Mouse (Mus musculus): Measurements from ENCODE around the gene Dclk2. TPM values are rescaled to one million over a fixed set of nuclear protein-coding genes. Genes with fewer than 3 reads are reported as not detected.

Dclk2 gene
- polyA plus RNA-seq, 1 experiment from 2014 or later = 32.5 TPM

DNA sequence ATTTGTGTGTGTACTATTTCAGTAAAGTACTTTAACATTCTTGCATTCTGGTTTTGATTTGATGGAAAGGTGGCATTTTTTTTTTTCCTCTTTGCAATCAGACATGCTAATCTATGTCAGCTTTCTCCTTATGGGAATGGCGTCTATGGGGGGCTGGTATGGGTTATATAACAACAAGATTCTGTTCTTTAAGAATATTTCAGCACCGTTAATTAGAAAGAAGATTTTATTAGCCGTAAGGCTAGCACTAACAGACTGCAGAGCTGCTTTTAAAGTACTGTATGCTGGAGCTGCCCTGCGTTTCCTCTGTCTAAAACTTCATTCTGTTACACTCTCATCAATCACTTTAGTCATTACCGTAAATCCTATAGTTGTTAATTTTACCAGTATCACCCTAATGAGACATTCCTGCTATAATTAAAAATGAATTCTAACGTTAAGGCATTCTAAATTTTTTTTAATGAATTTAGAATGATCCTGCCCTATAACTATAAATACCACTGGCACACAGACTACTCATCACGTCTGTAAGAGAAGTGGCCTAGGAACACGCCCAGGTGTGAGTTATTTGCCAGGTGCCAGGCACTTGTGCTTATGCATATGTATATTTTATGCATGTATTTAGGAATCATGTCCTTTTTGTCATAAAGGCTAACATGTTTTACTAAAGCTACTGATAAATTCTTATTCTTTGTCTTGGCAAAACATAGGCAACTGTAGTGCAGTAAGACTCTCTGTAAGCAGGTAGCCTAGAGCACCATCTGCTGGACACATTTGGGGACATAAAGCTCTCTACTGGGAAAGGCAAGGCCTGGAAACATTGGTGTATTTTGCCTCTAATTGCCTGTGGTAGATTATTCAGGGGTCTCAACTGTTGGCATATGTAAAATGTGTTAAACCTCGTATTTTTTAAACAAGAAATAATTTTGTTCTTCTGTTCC lies 159.3 kb downstream of the Dclk2 start:
- H3K9ac ChIP-seq (ENCODE audit: low read depth, low read length) = no peak overlapping the region
- no peaks in the 10 kb centered on the region for H3K36me3 ChIP-seq (ENCODE audit: control insufficient read depth, insufficient read depth, low read length)
- no peaks in the 10 kb centered on the region for H3K4me1 ChIP-seq (replicated peaks; ENCODE audit: control insufficient read depth, insufficient read depth, low read length)
- H3K4me2 ChIP-seq (replicated peaks; ENCODE audit: low read depth, low read length) = no peak overlapping the region
- H3K27me3 ChIP-seq (ENCODE audit: control insufficient read depth, insufficient read depth, low read length) = no peaks in the 10 kb centered on the region
- no peaks in the 10 kb centered on the region for H3K9me3 ChIP-seq (ENCODE audit: control insufficient read depth, low read length)
- ATAC-seq (ENCODE audit: low FRiP score) (peak; percentile 70), DNase-seq (ENCODE audit: low spot score) (peak; percentile 81)
- no peak overlapping the region for H3K27ac ChIP-seq (ENCODE audit: low read depth, low read length)
- H3K4me3 ChIP-seq (ENCODE audit: low read depth, low read length) = no peak overlapping the region
- 69% methylated on average over 9 of the region's 9 CpGs for WGBS

DNA sequence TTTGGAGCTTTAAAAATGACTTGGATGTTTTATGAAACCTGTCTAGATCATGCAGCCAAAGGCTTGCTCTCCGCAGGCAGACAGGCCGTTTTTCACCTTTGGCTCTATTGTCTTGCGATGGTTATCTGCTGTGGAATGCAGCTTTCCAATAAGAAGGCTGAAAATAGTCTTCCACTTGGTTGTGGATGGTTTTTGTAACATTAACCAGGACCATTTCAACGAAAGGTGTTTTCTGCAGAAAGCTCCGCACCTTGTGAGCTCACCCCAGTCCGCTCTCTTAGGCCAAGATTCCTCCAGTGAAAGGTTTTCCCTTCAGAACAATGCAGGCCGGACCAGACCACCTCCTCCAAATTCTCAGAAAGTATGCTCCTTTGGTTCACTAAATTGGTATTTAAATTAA lies 160.2 kb downstream of the Dclk2 start:
- DNase-seq (ENCODE audit: low spot score) (no peak), ATAC-seq (ENCODE audit: low FRiP score) (no peak)
- H3K27me3 ChIP-seq (ENCODE audit: control insufficient read depth, insufficient read depth, low read length) = no peaks in the 10 kb centered on the region
- 72% methylated on average over 7 of the region's 7 CpGs for WGBS
- H3K4me2 ChIP-seq (replicated peaks; ENCODE audit: low read depth, low read length) = no peak overlapping the region
- no peaks in the 10 kb centered on the region for H3K9me3 ChIP-seq (ENCODE audit: control insufficient read depth, low read length)
- H3K27ac ChIP-seq (ENCODE audit: low read depth, low read length) = no peak overlapping the region; the same call in 1 of the 2 replicates
- no peak overlapping the region for H3K4me3 ChIP-seq (ENCODE audit: low read depth, low read length)
- no peak overlapping the region for H3K9ac ChIP-seq (ENCODE audit: low read depth, low read length)
- no peaks in the 10 kb centered on the region for H3K4me1 ChIP-seq (replicated peaks; ENCODE audit: control insufficient read depth, insufficient read depth, low read length)
- no peaks in the 10 kb centered on the region for H3K36me3 ChIP-seq (ENCODE audit: control insufficient read depth, insufficient read depth, low read length)

DNA sequence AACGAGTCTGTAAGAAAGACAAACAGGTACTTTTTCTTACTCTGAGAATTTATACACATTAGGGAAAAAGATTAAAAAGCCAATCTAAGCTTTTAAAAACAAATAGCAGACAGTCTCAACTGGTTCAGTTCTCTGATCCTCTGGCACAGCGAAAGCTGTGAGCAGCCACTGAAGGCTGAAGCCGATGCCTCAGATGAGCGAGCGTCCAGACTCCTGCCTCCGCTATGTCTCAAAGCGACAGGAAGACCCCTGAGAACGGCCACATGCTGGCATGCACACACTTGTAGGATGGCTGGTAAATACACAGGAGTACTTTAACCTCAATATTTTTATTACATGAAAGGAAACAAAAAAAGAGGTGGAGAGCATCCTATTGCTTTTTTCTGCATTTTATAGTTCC lies 160.8 kb downstream of the Dclk2 start:
- ATAC-seq (ENCODE audit: low FRiP score) = no peak
- WGBS = 57% methylated on average over 8 of the region's 8 CpGs

DNA sequence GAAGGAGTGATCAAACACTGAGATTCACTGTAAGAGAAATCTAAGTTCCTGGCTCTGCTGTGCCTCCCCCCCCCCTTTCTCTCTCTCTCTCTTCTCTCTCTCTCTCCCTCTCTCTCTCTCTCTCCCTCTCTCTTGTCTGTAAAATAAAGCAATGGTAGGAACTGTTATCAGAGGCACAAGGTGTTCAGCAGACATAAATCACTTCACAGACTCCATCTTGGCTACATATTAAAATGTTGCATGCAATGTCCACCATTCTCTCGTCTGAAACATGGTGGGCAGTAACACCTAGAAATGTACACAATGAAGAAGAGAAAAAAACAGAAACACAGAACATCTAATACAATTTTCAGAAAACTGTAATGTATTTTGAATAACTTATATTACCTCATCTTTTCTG lies 161.3 kb downstream of the Dclk2 start:
- no peaks in the 10 kb centered on the region for H3K9me3 ChIP-seq (ENCODE audit: control insufficient read depth, low read length)
- no peaks in the 10 kb centered on the region for H3K36me3 ChIP-seq (ENCODE audit: control insufficient read depth, insufficient read depth, low read length)
- 62% methylated on average over 1 of the region's 1 CpGs for WGBS
- no peak overlapping the region for H3K4me3 ChIP-seq (ENCODE audit: low read depth, low read length)
- H3K27ac ChIP-seq (ENCODE audit: low read depth, low read length) = no peak overlapping the region
- H3K9ac ChIP-seq (ENCODE audit: low read depth, low read length) = no peak overlapping the region
- no peaks in the 10 kb centered on the region for H3K4me1 ChIP-seq (replicated peaks; ENCODE audit: control insufficient read depth, insufficient read depth, low read length)
- DNase-seq (ENCODE audit: low spot score) (no peak), ATAC-seq (ENCODE audit: low FRiP score) (no peak)
- no peak overlapping the region for H3K4me2 ChIP-seq (replicated peaks; ENCODE audit: low read depth, low read length)
- H3K27me3 ChIP-seq (ENCODE audit: control insufficient read depth, insufficient read depth, low read length) = no peaks in the 10 kb centered on the region

More for the DNA sequence above, 160.8 kb downstream of the Dclk2 start:
- Histone ChIP-seq H3K4me2 (replicated peaks; ENCODE audit: low read depth, low read length) (no peak overlapping the region), H3K27ac (ENCODE audit: low read depth, low read length) (0 out of 2 replicates have a peak overlapping the region, but pooled peaks have one; percentile 24), H3K9ac (ENCODE audit: low read depth, low read length) (no peak overlapping the region), H3K4me1 (replicated peaks; ENCODE audit: control insufficient read depth, insufficient read depth, low read length) (no peaks in the 10 kb centered on the region), H3K27me3 (ENCODE audit: control insufficient read depth, insufficient read depth, low read length) (no peaks in the 10 kb centered on the region), H3K4me3 (ENCODE audit: low read depth, low read length) (no peak overlapping the region), H3K36me3 (ENCODE audit: control insufficient read depth, insufficient read depth, low read length) (no peaks in the 10 kb centered on the region), H3K9me3 (ENCODE audit: control insufficient read depth, low read length) (no peaks in the 10 kb centered on the region)
- no peak for DNase-seq (ENCODE audit: low spot score)

DNA sequence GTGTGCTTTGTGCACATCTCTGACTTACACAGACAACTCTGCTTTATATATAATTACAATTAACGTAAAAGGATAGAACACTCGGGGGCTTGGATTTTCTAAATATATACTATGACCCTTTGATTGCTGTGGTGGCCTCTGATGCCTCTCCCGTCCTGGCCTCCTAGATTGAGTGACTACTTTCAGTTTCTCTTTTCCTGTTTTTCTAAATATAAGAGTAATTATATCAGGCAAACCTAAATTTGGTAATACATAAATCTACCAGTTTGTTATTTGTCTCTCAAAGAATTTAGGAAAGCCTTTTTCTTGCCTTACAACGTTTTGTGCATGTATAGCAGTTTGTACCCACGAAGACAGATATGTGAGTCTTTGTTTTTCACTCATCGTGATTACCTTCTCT lies 161.9 kb downstream of the Dclk2 start:
- no peaks in the 10 kb centered on the region for H3K4me1 ChIP-seq (replicated peaks; ENCODE audit: control insufficient read depth, insufficient read depth, low read length)
- no peaks in the 10 kb centered on the region for H3K9me3 ChIP-seq (ENCODE audit: control insufficient read depth, low read length)
- ATAC-seq (ENCODE audit: low FRiP score) (no peak), DNase-seq (ENCODE audit: low spot score) (no peak)
- 80% methylated on average over 6 of the region's 6 CpGs for WGBS
- H3K36me3 ChIP-seq (ENCODE audit: control insufficient read depth, insufficient read depth, low read length) = no peaks in the 10 kb centered on the region
- no peak overlapping the region for H3K27ac ChIP-seq (ENCODE audit: low read depth, low read length)
- H3K27me3 ChIP-seq (ENCODE audit: control insufficient read depth, insufficient read depth, low read length) = no peaks in the 10 kb centered on the region
- no peak overlapping the region for H3K9ac ChIP-seq (ENCODE audit: low read depth, low read length)
- H3K4me3 ChIP-seq (ENCODE audit: low read depth, low read length) = no peak overlapping the region
- no peak overlapping the region for H3K4me2 ChIP-seq (replicated peaks; ENCODE audit: low read depth, low read length)

DNA sequence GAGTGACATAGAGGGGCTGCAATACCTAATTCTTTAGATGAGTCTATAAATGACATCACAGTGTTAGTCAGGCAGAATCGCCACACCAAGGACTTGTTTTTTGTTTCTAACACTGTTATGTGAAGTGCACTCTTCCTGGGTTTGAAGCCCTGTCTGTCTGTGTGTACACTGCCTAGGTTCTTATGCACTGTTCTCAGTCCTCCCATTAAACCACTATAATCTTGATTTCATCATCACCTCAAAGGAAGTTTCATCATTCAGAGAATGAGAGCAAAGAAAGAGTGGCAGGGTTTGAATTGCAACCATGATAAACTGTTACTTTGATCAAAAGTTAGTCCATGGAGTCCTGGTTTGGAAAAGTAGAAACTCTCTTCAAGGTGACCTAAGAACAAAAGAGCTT lies 164.1 kb downstream of the Dclk2 start:
- WGBS = 87% methylated on average over 1 of the region's 1 CpGs
- no peaks in the 10 kb centered on the region for H3K27me3 ChIP-seq (ENCODE audit: control insufficient read depth, insufficient read depth, low read length)
- no peak overlapping the region for H3K4me3 ChIP-seq (ENCODE audit: low read depth, low read length)
- no peaks in the 10 kb centered on the region for H3K9me3 ChIP-seq (ENCODE audit: control insufficient read depth, low read length)
- ATAC-seq (ENCODE audit: low FRiP score) (no peak), DNase-seq (ENCODE audit: low spot score) (no peak)
- no peak overlapping the region for H3K4me2 ChIP-seq (replicated peaks; ENCODE audit: low read depth, low read length)
- H3K27ac ChIP-seq (ENCODE audit: low read depth, low read length) = no peak overlapping the region
- no peak overlapping the region for H3K9ac ChIP-seq (ENCODE audit: low read depth, low read length)
- H3K36me3 ChIP-seq (ENCODE audit: control insufficient read depth, insufficient read depth, low read length) = no peaks in the 10 kb centered on the region
- no peaks in the 10 kb centered on the region for H3K4me1 ChIP-seq (replicated peaks; ENCODE audit: control insufficient read depth, insufficient read depth, low read length)

DNA sequence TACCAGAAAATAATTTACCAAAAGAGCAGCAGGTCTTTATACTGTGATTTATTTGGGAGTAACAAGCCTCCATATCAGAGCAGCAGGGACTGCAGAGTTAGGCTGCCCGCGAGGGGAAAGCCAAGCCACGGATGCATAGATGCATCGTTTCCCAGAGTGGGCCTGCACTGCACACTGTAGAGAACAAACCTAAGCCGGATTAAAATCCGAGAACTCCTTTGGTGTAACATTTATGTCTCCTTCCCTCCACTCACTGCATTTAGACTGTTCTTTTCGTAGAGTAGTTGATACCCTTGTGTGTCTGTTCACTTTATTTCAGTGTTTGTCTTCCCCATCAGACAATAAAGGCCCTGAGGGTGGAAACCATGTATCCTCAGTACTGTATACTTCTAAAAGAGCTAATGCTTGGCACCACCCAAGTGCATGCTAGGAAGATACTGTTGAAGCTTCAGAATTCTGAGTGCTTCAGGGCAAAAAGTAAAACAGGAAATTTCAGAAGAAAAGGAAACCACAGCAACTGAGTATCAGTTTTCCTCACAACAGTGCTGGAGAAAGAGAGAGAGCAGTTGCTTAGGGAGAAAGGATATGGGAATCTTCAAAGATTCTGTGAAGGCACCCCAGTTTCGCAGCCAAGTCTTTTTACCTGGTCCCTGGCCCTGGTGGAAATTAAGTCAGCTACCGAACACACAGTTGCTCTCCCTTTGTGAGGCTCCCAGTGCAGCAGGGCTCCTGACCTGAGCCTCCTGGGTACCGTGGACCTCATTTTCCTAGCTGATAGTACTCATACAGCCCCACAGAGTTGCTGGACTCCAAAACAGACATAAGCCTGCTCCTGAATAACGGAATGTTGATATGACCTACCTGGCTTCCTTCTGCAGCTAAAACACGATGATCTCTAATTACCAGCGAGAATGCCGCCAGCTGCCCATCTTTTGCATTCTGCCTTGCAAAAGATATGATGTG lies 165.8 kb downstream of the Dclk2 start:
- Histone ChIP-seq H3K27me3 (ENCODE audit: control insufficient read depth, insufficient read depth, low read length) (no peaks in the 10 kb centered on the region), H3K9me3 (ENCODE audit: control insufficient read depth, low read length) (no peaks in the 10 kb centered on the region), H3K4me3 (ENCODE audit: low read depth, low read length) (no peak overlapping the region), H3K4me2 (replicated peaks; ENCODE audit: low read depth, low read length) (no peak overlapping the region), H3K36me3 (ENCODE audit: control insufficient read depth, insufficient read depth, low read length) (no peaks in the 10 kb centered on the region), H3K4me1 (replicated peaks; ENCODE audit: control insufficient read depth, insufficient read depth, low read length) (no peaks in the 10 kb centered on the region), H3K9ac (ENCODE audit: low read depth, low read length) (no peak overlapping the region), H3K27ac (ENCODE audit: low read depth, low read length) (no peak overlapping the region)
- ATAC-seq (ENCODE audit: low FRiP score) (no peak), DNase-seq (ENCODE audit: low spot score) (no peak)
- 81% methylated on average over 14 of the region's 14 CpGs for WGBS

DNA sequence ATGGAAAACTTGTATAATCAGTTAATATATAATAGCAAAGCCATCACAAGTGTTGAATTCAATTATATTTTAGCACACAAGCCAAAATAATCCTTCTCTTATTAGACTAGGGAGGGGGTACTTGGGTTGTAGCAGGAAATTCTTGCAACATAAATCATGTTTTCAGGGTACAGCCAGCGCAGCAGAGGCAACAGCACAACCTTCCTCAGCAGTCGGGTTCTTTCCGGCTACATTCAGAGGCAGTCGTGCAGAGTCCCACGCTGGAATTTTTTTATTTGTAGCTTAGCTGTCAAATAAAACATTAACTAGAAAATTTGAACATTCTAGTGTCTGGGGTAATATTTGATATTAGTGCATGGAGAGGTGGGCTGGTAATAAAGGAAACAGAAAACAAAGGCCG lies 166.5 kb downstream of the Dclk2 start:
- Histone ChIP-seq H3K9ac (ENCODE audit: low read depth, low read length) (no peak overlapping the region), H3K27me3 (ENCODE audit: control insufficient read depth, insufficient read depth, low read length) (no peaks in the 10 kb centered on the region), H3K36me3 (ENCODE audit: control insufficient read depth, insufficient read depth, low read length) (no peaks in the 10 kb centered on the region), H3K9me3 (ENCODE audit: control insufficient read depth, low read length) (no peaks in the 10 kb centered on the region), H3K27ac (ENCODE audit: low read depth, low read length) (no peak overlapping the region), H3K4me2 (replicated peaks; ENCODE audit: low read depth, low read length) (no peak overlapping the region), H3K4me3 (ENCODE audit: low read depth, low read length) (no peak overlapping the region), H3K4me1 (replicated peaks; ENCODE audit: control insufficient read depth, insufficient read depth, low read length) (no peaks in the 10 kb centered on the region)
- 84% methylated on average over 6 of the region's 6 CpGs for WGBS
- no peak for DNase-seq (ENCODE audit: low spot score)
- no peak for ATAC-seq (ENCODE audit: low FRiP score)

All from hindbrain, embryonic 11.5 days (tissue).